Mouse (Mus musculus) ES-Bruce4 (cell line): ENCODE measurements around the gene Ddias.

Source experiments
- CTCF ChIP-seq: IDR thresholded peaks from one replicate; pipeline ENCODE4 v1.8.1; 2011; ENCODE audit warnings: low read depth, low read length
- EP300 ChIP-seq: IDR thresholded peaks from 2 replicates; pipeline ENCODE4 v1.6.1; 2011; ENCODE audit warnings: low read depth, low read length; ENCODE audit not compliant: insufficient read depth
- POLR2A ChIP-seq: IDR thresholded peaks from one replicate; pipeline ENCODE4 v1.8.1; 2011; ENCODE audit warnings: low read length; ENCODE audit not compliant: insufficient read depth

DNA sequence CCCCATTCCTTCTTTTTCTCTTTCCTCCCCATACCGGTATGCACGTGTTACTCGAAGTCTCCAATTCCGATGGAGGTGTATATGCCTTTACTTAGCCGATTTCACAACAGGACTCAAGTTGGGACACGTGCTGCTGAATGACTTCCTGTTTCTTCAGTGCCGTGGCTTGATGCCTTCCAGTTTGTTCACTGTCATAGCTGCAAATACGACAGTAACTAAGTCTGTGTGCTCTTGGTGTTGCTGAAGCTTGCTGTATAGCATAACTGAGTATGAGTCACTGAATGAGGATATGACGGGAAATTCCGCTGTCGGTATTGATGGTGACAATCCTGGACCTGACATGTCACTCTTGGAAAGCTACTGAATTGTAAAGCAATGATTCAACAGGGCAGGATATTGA, 36.8 kb downstream of the Ddias start:
- no peak for TF ChIP-seq CTCF
- no peak for TF ChIP-seq EP300
- no peak for TF ChIP-seq POLR2A
